Mouse (Mus musculus): ENCODE results near the gene Ppp4r3a. TPM values are rescaled to one million over a fixed set of nuclear protein-coding genes. Genes with fewer than 3 reads are reported as not detected.

The Ppp4r3a gene
- polyA plus RNA-seq, 1 experiment from 2014 or later: 36.2 TPM

DNA sequence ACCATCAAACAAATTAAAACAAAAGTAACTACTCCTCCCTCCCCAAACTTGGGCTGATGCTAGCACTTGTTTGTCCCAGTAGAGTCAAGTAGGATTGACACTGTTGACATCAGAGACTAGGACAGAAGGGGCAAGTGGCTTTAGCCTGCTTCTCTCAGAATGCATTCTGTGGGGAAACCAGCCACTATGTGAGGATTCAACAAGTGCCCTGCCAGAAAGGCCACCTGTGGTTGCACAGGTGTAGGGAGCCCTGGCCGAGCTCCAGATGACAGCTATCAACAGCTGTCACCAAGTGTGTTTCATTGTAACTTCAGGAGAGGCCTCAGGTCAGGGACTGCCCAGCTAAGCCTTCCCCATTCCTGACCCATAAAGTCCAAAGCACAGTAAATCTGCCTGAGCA lies 6.5 kb upstream of the Ppp4r3a start:
- no peak for ATAC-seq (replicated peaks; ENCODE audit: insufficient number of reproducible peaks, low FRiP score, low TSS enrichment)
- Histone ChIP-seq H3K4me3 (ENCODE audit: low read depth, low read length) (no peak overlapping the region), H3K27me3 (ENCODE audit: control insufficient read depth, insufficient read depth, low read length) (no peaks in the 10 kb centered on the region), H3K36me3 (ENCODE audit: control insufficient read depth, insufficient read depth, low read length) (no peaks in the 10 kb centered on the region), H3K27ac (ENCODE audit: low read depth, low read length) (no peak overlapping the region), H3K9me3 (replicated peaks; ENCODE audit: control insufficient read depth, low read length) (no peaks in the 10 kb centered on the region), H3K9ac (ENCODE audit: low read depth, low read length) (no peak overlapping the region), H3K4me2 (no peak overlapping the region), H3K4me1 (ENCODE audit: control insufficient read depth, insufficient read depth, low read length) (no peaks in the 10 kb centered on the region)
- 70% methylated on average over 1 of the region's 1 CpGs for WGBS (ENCODE audit: insufficient replicate concordance)

GRCm38 (mm10) chr12:101087406-101087805 lies 3.9 kb upstream of the Ppp4r3a start:
- no peak overlapping the region for H3K9ac ChIP-seq (ENCODE audit: low read depth, low read length)
- H3K4me2 ChIP-seq: no peak overlapping the region
- H3K9me3 ChIP-seq (replicated peaks; ENCODE audit: control insufficient read depth, low read length): no peaks in the 10 kb centered on the region
- H3K4me3 ChIP-seq (ENCODE audit: low read depth, low read length): no peak overlapping the region
- no peak overlapping the region for H3K27ac ChIP-seq (ENCODE audit: low read depth, low read length)
- H3K4me1 ChIP-seq (ENCODE audit: control insufficient read depth, insufficient read depth, low read length): no peaks in the 10 kb centered on the region
- 48% methylated on average over 1 of the region's 1 CpGs for WGBS (ENCODE audit: insufficient replicate concordance)
- no peak for ATAC-seq (replicated peaks; ENCODE audit: insufficient number of reproducible peaks, low FRiP score, low TSS enrichment)
- no peaks in the 10 kb centered on the region for H3K36me3 ChIP-seq (ENCODE audit: control insufficient read depth, insufficient read depth, low read length)
- H3K27me3 ChIP-seq (ENCODE audit: control insufficient read depth, insufficient read depth, low read length): no peaks in the 10 kb centered on the region

DNA sequence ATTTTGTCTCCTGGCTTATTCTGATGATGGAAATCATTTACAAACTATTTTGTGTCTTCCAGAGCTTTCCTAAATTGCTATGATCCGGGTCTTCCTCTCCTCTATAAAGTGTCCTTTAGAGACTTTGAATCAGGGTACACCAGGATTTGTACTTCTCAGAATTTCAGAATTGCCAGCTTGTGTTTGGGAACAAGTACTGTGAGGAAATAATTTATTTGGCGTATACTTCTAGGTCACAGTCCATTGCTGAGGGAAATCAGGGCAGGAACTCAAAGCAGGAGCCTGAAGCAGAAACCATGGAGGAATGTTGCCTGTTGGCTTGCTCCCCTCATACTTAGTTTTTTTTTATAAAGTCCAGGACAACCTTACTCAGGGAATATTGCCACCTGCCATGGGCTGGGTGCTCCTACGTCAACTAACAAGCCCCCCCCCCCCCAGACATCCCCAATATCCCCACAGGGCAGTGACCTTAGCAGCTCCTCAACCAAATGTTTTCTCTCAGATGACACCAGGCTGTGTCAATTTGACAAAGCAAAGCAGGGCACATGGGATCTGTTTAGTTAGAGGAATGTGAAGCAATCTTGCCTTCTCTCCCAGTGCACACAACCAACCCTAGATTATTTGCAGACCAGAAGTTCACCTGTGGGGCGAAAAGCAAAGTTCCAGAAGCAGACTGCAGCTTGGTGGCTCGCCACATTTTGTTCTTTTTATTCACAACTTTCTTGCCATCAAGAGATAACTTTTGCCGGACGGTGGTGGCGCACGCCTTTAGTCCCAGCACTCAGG lies 1.6 kb upstream of the Ppp4r3a start:
- Histone ChIP-seq H3K27ac (ENCODE audit: low read depth, low read length) (no peak overlapping the region), H3K27me3 (ENCODE audit: control insufficient read depth, insufficient read depth, low read length) (no peaks in the 10 kb centered on the region), H3K36me3 (ENCODE audit: control insufficient read depth, insufficient read depth, low read length) (no peaks in the 10 kb centered on the region), H3K4me3 (ENCODE audit: low read depth, low read length) (no peak overlapping the region), H3K4me1 (ENCODE audit: control insufficient read depth, insufficient read depth, low read length) (peaks cover 10% of the 10 kb centered on the region; the same call in 1 of the 2 replicates), H3K4me2 (no peak overlapping the region; the same call in 1 of the 2 replicates), H3K9me3 (replicated peaks; ENCODE audit: control insufficient read depth, low read length) (no peaks in the 10 kb centered on the region), H3K9ac (ENCODE audit: low read depth, low read length) (no peak overlapping the region)
- no peak for ATAC-seq (replicated peaks; ENCODE audit: insufficient number of reproducible peaks, low FRiP score, low TSS enrichment)
- 88% methylated on average over 9 of the region's 9 CpGs for WGBS (ENCODE audit: insufficient replicate concordance)

- WGBS (ENCODE audit: insufficient replicate concordance): 20% methylated on average over 4 of the region's 4 CpGs
- ATAC-seq (replicated peaks; ENCODE audit: insufficient number of reproducible peaks, low FRiP score, low TSS enrichment): no peak
- H3K4me1 ChIP-seq (ENCODE audit: control insufficient read depth, insufficient read depth, low read length): peaks cover 10% of the 10 kb centered on the region; the same call in 1 of the 2 replicates
Observed at GRCm38 (mm10) chr12:101084237-101084636, 735 bp upstream of the Ppp4r3a start.

GRCm38 (mm10) chr12:101083839-101084195 lies 315 bp upstream of the Ppp4r3a start:
- Histone ChIP-seq H3K4me1 (ENCODE audit: control insufficient read depth, insufficient read depth, low read length) (peaks cover 10% of the 10 kb centered on the region; the same call in 1 of the 2 replicates), H3K9ac (ENCODE audit: low read depth, low read length) (peak overlapping the region; percentile 99), H3K27ac (ENCODE audit: low read depth, low read length) (peak overlapping the region; percentile 99), H3K36me3 (ENCODE audit: control insufficient read depth, insufficient read depth, low read length) (no peaks in the 10 kb centered on the region), H3K27me3 (ENCODE audit: control insufficient read depth, insufficient read depth, low read length) (no peaks in the 10 kb centered on the region), H3K4me2 (peak overlapping the region; percentile 78), H3K9me3 (replicated peaks; ENCODE audit: control insufficient read depth, low read length) (no peaks in the 10 kb centered on the region), H3K4me3 (ENCODE audit: low read depth, low read length) (peak overlapping the region; percentile 100)
- WGBS (ENCODE audit: insufficient replicate concordance): under 1% methylated on average over 22 of the region's 23 CpGs
- peak; percentile 53; the same call in 1 of the 2 replicates for ATAC-seq (replicated peaks; ENCODE audit: insufficient number of reproducible peaks, low FRiP score, low TSS enrichment)

More at GRCm38 (mm10) chr12:101084237-101084636, 735 bp upstream of the Ppp4r3a start:
- Histone ChIP-seq H3K4me3 (ENCODE audit: low read depth, low read length) (peak overlapping the region; percentile 100), H3K4me2 (peak overlapping the region; percentile 78), H3K27ac (ENCODE audit: low read depth, low read length) (peak overlapping the region; percentile 99), H3K9me3 (replicated peaks; ENCODE audit: control insufficient read depth, low read length) (no peaks in the 10 kb centered on the region), H3K36me3 (ENCODE audit: control insufficient read depth, insufficient read depth, low read length) (no peaks in the 10 kb centered on the region), H3K27me3 (ENCODE audit: control insufficient read depth, insufficient read depth, low read length) (no peaks in the 10 kb centered on the region), H3K9ac (ENCODE audit: low read depth, low read length) (peak overlapping the region; percentile 99)

GRCm38 (mm10) chr12:101082296-101083075 lies 1.0 kb downstream of the Ppp4r3a start:
- H3K4me1 ChIP-seq (ENCODE audit: control insufficient read depth, insufficient read depth, low read length): peaks cover 13% of the 10 kb centered on the region; the same call in 1 of the 2 replicates
- peak; percentile 29 for ATAC-seq (replicated peaks; ENCODE audit: insufficient number of reproducible peaks, low FRiP score, low TSS enrichment)
- WGBS (ENCODE audit: insufficient replicate concordance): under 1% methylated on average over 68 of the region's 69 CpGs
- peak overlapping the region; percentile 99 for H3K27ac ChIP-seq (ENCODE audit: low read depth, low read length)
- H3K36me3 ChIP-seq (ENCODE audit: control insufficient read depth, insufficient read depth, low read length): no peaks in the 10 kb centered on the region
- H3K4me2 ChIP-seq: peak overlapping the region; percentile 85
- H3K9ac ChIP-seq (ENCODE audit: low read depth, low read length): peak overlapping the region; percentile 99
- peak overlapping the region; percentile 100 for H3K4me3 ChIP-seq (ENCODE audit: low read depth, low read length)
- no peaks in the 10 kb centered on the region for H3K27me3 ChIP-seq (ENCODE audit: control insufficient read depth, insufficient read depth, low read length)
- H3K9me3 ChIP-seq (replicated peaks; ENCODE audit: control insufficient read depth, low read length): no peaks in the 10 kb centered on the region

DNA sequence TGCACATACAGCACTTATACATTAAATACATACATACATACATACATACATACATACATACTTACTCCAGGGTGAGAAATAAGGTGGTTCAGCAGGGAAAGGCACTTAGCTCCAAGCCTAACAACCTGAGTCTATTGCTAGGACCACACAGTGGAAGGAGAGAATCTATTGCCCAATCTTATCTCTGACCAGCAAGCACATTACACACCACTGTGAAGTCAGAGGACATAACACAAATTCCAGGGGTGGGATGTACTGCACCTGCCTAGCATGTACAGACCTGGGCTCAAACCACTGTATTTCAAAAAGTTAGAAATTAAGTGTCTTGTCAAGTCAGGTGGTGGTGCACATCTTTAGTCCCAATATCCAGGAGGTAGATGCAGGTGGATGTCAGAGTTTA lies 5.5 kb downstream of the Ppp4r3a start:
- peaks cover 5% of the 10 kb centered on the region; the same call in 1 of the 2 replicates for H3K36me3 ChIP-seq (ENCODE audit: control insufficient read depth, insufficient read depth, low read length)
- H3K4me2 ChIP-seq: no peak overlapping the region
- H3K9me3 ChIP-seq (replicated peaks; ENCODE audit: control insufficient read depth, low read length): no peaks in the 10 kb centered on the region
- H3K27me3 ChIP-seq (ENCODE audit: control insufficient read depth, insufficient read depth, low read length): no peaks in the 10 kb centered on the region
- no peak overlapping the region for H3K4me3 ChIP-seq (ENCODE audit: low read depth, low read length)
- no peak for ATAC-seq (replicated peaks; ENCODE audit: insufficient number of reproducible peaks, low FRiP score, low TSS enrichment)
- peaks cover 13% of the 10 kb centered on the region; the same call in 1 of the 2 replicates for H3K4me1 ChIP-seq (ENCODE audit: control insufficient read depth, insufficient read depth, low read length)
- no peak overlapping the region for H3K27ac ChIP-seq (ENCODE audit: low read depth, low read length)
- no peak overlapping the region for H3K9ac ChIP-seq (ENCODE audit: low read depth, low read length)

GRCm38 (mm10) chr12:101075433-101075832 lies 8.1 kb downstream of the Ppp4r3a start:
- no peaks in the 10 kb centered on the region for H3K27me3 ChIP-seq (ENCODE audit: control insufficient read depth, insufficient read depth, low read length)
- no peak overlapping the region for H3K27ac ChIP-seq (ENCODE audit: low read depth, low read length)
- no peak overlapping the region for H3K4me3 ChIP-seq (ENCODE audit: low read depth, low read length)
- H3K36me3 ChIP-seq (ENCODE audit: control insufficient read depth, insufficient read depth, low read length): peaks cover 5% of the 10 kb centered on the region; the same call in 1 of the 2 replicates
- no peak for ATAC-seq (replicated peaks; ENCODE audit: insufficient number of reproducible peaks, low FRiP score, low TSS enrichment)
- H3K9ac ChIP-seq (ENCODE audit: low read depth, low read length): no peak overlapping the region
- 83% methylated on average over 3 of the region's 3 CpGs for WGBS (ENCODE audit: insufficient replicate concordance)
- H3K4me2 ChIP-seq: no peak overlapping the region
- no peaks in the 10 kb centered on the region for H3K9me3 ChIP-seq (replicated peaks; ENCODE audit: control insufficient read depth, low read length)
- peaks cover 6% of the 10 kb centered on the region; the same call in 1 of the 2 replicates for H3K4me1 ChIP-seq (ENCODE audit: control insufficient read depth, insufficient read depth, low read length)

Measured in heart, embryonic 11.5 days (tissue).